Mouse (Mus musculus): ENCODE data around the gene Tspan10.

GRCm38 (mm10) chr11:120452246-120452645, 9.8 kb downstream of the Tspan10 start:
- TF ChIP-seq CTCF (IDR thresholded peaks at IDR 0.05; ENCODE audit: extremely low read depth, insufficient read length, insufficient replicate concordance, low read depth, low read length) (no peak), POLR2A (IDR thresholded peaks at IDR 0.05; ENCODE audit: low read depth, low read length) (no peak)

Data from small intestine, adult 2 months (tissue).